Mouse (Mus musculus) intestine, embryonic 15.5 days (tissue): Measurements from ENCODE around the gene Wsb1. TPM values are rescaled to one million over a fixed set of nuclear protein-coding genes. Genes with fewer than 3 reads are reported as not detected.

Source experiments
- ATAC-seq: fragments of 200-750 bp; cut with Nextera tagmentation; 2 replicates; pipeline ENCODE4 v1.8.0; 2017; ENCODE audit warnings: moderate TSS enrichment, moderate library complexity
- H3K27ac ChIP-seq: fragments of 300-500 bp; sonication (generic); 2 replicates; pipeline ENCODE4 v1.5.1; 2015; ENCODE audit warnings: mild to moderate bottlenecking, inconsistent platforms
- H3K27me3 ChIP-seq: fragments of 300-500 bp; sonication (generic); replicated peaks from 2 replicates; pipeline ENCODE4 v1.6.1; 2015; ENCODE audit warnings: inconsistent platforms
- H3K36me3 ChIP-seq: fragments of 300-500 bp; sonication (generic); 2 replicates; pipeline ENCODE4 v1.6.1; 2015; ENCODE audit warnings: inconsistent platforms
- H3K4me1 ChIP-seq: fragments of 300-500 bp; sonication (generic); replicated peaks from 2 replicates; pipeline ENCODE4 v1.6.1; 2015; ENCODE audit warnings: inconsistent platforms
- H3K4me2 ChIP-seq: fragments of 300-500 bp; sonication (generic); replicated peaks from 2 replicates; pipeline ENCODE4 v1.6.1; 2015; ENCODE audit warnings: mild to moderate bottlenecking, inconsistent platforms
- H3K4me3 ChIP-seq: fragments of 300-500 bp; sonication (generic); replicated peaks from 2 replicates; pipeline ENCODE4 v1.5.1; 2015; ENCODE audit warnings: inconsistent platforms
- H3K9ac ChIP-seq: fragments of 300-500 bp; sonication (generic); 2 replicates; pipeline ENCODE4 v1.6.1; 2015; ENCODE audit warnings: inconsistent platforms
- H3K9me3 ChIP-seq: fragments of 300-500 bp; sonication (generic); 2 replicates; pipeline ENCODE4 v1.6.1; 2016; ENCODE audit warnings: inconsistent platforms
- WGBS: fragments of 180-500 bp; shearing (Covaris S2); methylation state at CpG from one replicate; pipeline ENCODE4 v1.1.7; 2015; 5-methylcytosine and 5-hydroxymethylcytosine counted together
- polyA plus RNA-seq: library from polyadenylated mRNA; unstranded; fragments of >200 nt; fragmentation: Nextera tagmentation; extraction: Ambion mirVana; gene quantifications from 2 replicates; pipeline ENCODE4 v1.2.1, GENCODE M21; 2015

The Wsb1 gene
- polyA plus RNA-seq, 1 experiment from 2014 or later, result 207 TPM

GRCm38 (mm10) chr11:79258738-79259137 lies 4.3 kb upstream of the Wsb1 start:
- 72% methylated on average over 6 of the region's 6 CpGs for WGBS

GRCm38 (mm10) chr11:79253542-79254390 lies 705 bp downstream of the Wsb1 start:
- Histone ChIP-seq H3K9me3 (no peaks in the 10 kb centered on the region), H3K36me3 (0 out of 2 replicates have a peak, but pooled peaks cover 1% of the 10 kb centered on the region), H3K4me2 (peak overlapping the region; percentile 74), H3K9ac (peak overlapping the region; percentile 89), H3K27ac (peak overlapping the region; percentile 93), H3K4me1 (peaks cover 13% of the 10 kb centered on the region), H3K4me3 (peak overlapping the region; percentile 96), H3K27me3 (no peaks in the 10 kb centered on the region)
- under 1% methylated on average over 49 of the region's 49 CpGs for WGBS
- ATAC-seq, result peak; percentile 67

More at GRCm38 (mm10) chr11:79258738-79259137, 4.3 kb upstream of the Wsb1 start:
- no peak overlapping the region for H3K9ac ChIP-seq
- ATAC-seq, result no peak
- no peak overlapping the region for H3K27ac ChIP-seq
- 0 out of 2 replicates have a peak, but pooled peaks cover 3% of the 10 kb centered on the region for H3K4me1 ChIP-seq
- no peaks in the 10 kb centered on the region for H3K27me3 ChIP-seq
- H3K4me3 ChIP-seq, result no peak overlapping the region
- no peak overlapping the region for H3K4me2 ChIP-seq
- H3K9me3 ChIP-seq, result no peaks in the 10 kb centered on the region
- H3K36me3 ChIP-seq, result no peaks in the 10 kb centered on the region

DNA sequence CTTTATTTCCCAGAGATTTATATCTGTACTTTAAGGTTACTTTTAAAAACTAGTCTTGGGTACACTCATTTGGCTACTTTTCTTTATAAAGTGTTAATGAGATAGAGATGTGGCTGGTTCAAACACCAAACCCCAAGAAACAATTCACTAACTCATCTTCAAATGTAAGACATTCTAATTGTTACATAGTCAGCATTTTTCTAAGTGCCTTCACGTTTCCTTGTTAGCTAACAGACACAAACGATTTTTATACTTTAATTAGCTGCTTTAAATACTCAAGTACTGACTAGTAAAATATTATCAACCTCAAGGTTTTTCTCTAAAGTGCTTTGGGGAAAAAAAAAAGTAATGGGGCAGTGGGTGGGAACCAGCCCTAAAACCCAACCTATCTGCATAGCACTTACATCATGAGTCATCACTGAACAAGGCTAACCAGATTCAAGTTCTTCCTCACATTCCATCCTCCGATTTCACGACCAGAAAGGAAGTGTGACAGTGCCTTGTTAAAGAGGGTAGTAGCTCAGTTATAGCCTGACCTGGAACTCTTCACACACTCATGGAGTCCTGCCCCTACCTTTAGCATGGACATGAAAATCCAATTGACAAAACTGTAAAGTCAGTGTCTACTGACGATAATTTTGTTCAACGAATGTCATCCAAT lies 1.5 kb downstream of the Wsb1 start:
- Histone ChIP-seq H3K4me3 (peak overlapping the region; percentile 96), H3K9ac (peak overlapping the region; percentile 89), H3K4me2 (peak overlapping the region; percentile 74), H3K36me3 (0 out of 2 replicates have a peak, but pooled peaks cover 2% of the 10 kb centered on the region), H3K4me1 (peaks cover 13% of the 10 kb centered on the region), H3K27ac (peak overlapping the region; percentile 93), H3K9me3 (no peaks in the 10 kb centered on the region), H3K27me3 (no peaks in the 10 kb centered on the region)
- WGBS, result 7% methylated on average over 6 of the region's 6 CpGs
- ATAC-seq, result peak; percentile 48

DNA sequence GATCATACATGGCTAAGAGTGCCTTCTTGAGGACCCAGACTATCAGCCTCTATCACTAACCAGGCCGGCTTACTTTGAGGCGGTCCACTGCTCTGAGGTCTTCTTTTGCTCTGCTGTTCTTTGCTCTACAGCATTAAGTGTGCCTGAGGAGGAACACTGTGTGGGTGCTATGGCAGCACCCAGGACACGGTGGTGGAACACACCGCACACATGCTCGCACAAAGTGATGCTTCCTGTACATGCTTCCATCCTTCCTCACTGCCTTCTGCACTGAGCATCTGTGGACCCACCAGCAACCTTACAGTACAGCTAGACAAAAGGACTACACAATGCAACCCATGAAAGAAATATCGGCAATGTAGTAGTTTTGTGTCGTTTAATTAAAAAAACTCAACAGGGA lies 15.4 kb downstream of the Wsb1 start:
- ATAC-seq, result no peak
- Histone ChIP-seq H3K4me3 (no peak overlapping the region), H3K27me3 (no peaks in the 10 kb centered on the region), H3K9ac (no peak overlapping the region), H3K4me2 (no peak overlapping the region), H3K9me3 (peaks cover 4% of the 10 kb centered on the region; the same call in 1 of the 2 replicates), H3K36me3 (peaks cover 30% of the 10 kb centered on the region), H3K4me1 (0 out of 2 replicates have a peak, but pooled peaks cover 4% of the 10 kb centered on the region), H3K27ac (peak overlapping the region; percentile 17; the same call in 1 of the 2 replicates)
- 96% methylated on average over 7 of the region's 7 CpGs for WGBS

DNA sequence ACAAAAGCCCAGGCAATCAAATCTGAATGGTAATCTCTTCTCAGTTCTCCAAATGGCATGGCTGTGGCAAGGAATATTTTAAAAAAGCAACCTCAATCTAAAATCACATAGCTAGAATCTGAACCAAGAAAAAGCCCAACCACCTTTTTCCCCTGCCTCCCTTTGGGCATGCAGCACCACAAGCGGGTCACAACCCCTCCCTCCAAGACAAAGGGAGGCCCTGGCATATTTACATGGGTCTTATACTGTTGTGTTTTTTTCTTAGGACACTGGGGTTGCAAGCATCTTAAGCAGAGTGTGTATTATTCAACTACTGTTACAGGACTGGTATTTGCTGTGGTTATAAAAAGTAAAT lies 16.1 kb downstream of the Wsb1 start:
- H3K4me1 ChIP-seq, result 0 out of 2 replicates have a peak, but pooled peaks cover 4% of the 10 kb centered on the region
- ATAC-seq, result peak; percentile 58; the same call in 1 of the 2 replicates
- H3K9me3 ChIP-seq, result peaks cover 4% of the 10 kb centered on the region; the same call in 1 of the 2 replicates
- peak overlapping the region; percentile 58; the same call in 1 of the 2 replicates for H3K27ac ChIP-seq
- H3K4me3 ChIP-seq, result no peak overlapping the region
- WGBS, result 29% methylated on average over 1 of the region's 1 CpGs
- H3K27me3 ChIP-seq, result no peaks in the 10 kb centered on the region
- H3K4me2 ChIP-seq, result no peak overlapping the region
- no peak overlapping the region for H3K9ac ChIP-seq
- peaks cover 30% of the 10 kb centered on the region for H3K36me3 ChIP-seq

GRCm38 (mm10) chr11:79237644-79238397 lies 16.6 kb downstream of the Wsb1 start:
- Histone ChIP-seq H3K4me1 (0 out of 2 replicates have a peak, but pooled peaks cover 4% of the 10 kb centered on the region), H3K4me3 (no peak overlapping the region), H3K27me3 (no peaks in the 10 kb centered on the region), H3K9me3 (peaks cover 4% of the 10 kb centered on the region; the same call in 1 of the 2 replicates), H3K36me3 (peaks cover 30% of the 10 kb centered on the region), H3K4me2 (no peak overlapping the region), H3K9ac (no peak overlapping the region), H3K27ac (peak overlapping the region; percentile 58; the same call in 1 of the 2 replicates)
- ATAC-seq, result peak; percentile 43; the same call in 1 of the 2 replicates
- 87% methylated on average over 11 of the region's 11 CpGs for WGBS

DNA sequence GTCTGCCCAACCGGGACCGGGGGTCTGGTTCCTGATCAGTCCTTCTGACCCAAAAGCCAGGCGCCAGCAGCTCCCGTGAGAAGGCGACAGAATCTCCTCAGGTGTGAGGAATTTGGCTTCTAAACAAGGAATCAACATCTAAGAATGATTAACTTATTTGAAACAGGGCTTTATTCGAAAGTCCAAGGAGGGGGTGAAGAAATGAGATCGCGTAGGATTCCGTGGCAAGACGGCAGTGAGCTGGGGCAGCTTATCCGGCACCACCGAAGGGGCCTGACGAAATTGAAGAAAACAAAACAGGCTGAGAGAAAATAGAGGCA lies 24.3 kb downstream of the Wsb1 start:
- Histone ChIP-seq H3K4me2 (no peak overlapping the region), H3K27ac (peak overlapping the region; percentile 86), H3K27me3 (no peaks in the 10 kb centered on the region), H3K9ac (no peak overlapping the region), H3K9me3 (no peaks in the 10 kb centered on the region), H3K4me3 (no peak overlapping the region), H3K36me3 (no peaks in the 10 kb centered on the region), H3K4me1 (peaks cover 13% of the 10 kb centered on the region)
- WGBS, result 86% methylated on average over 13 of the region's 13 CpGs
- ATAC-seq, result no peak

- H3K4me2 ChIP-seq, result peak overlapping the region; percentile 5; the same call in 1 of the 2 replicates
- no peaks in the 10 kb centered on the region for H3K9me3 ChIP-seq
- ATAC-seq, result peak; percentile 36
- no peak overlapping the region for H3K9ac ChIP-seq
- WGBS, result 66% methylated on average over 11 of the region's 11 CpGs
- H3K27ac ChIP-seq, result peak overlapping the region; percentile 86
- peaks cover 16% of the 10 kb centered on the region for H3K4me1 ChIP-seq
- H3K36me3 ChIP-seq, result no peaks in the 10 kb centered on the region
- H3K27me3 ChIP-seq, result no peaks in the 10 kb centered on the region
- no peak overlapping the region for H3K4me3 ChIP-seq
These were observed 24.8 kb downstream of the Wsb1 start for GRCm38 (mm10) chr11:79229561-79230250.

DNA sequence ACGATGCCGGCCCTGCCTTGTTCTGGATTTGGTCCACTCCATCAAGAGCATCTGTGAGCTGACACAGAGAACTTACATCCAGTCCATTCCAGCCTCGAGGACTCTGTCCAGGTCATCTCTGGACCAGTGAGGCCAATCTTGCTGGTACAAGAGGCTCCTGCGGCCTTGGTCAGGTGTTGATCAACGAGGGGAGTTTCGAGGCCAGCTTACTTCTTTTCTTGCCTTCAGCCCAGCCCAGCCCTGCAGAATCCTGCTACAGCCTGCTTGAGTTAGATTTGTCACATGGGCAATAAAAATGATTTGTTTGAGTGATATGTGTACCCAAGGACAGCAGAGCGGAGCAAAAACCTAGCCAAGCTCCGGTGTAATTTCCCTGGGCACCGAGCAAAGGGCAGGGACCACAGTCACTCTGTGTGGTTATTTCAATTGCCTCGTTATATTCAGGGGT lies 25.4 kb downstream of the Wsb1 start:
- Histone ChIP-seq H3K27ac (peak overlapping the region; percentile 86), H3K9ac (no peak overlapping the region), H3K4me1 (peaks cover 19% of the 10 kb centered on the region), H3K9me3 (no peaks in the 10 kb centered on the region), H3K4me2 (peak overlapping the region; percentile 5; the same call in 1 of the 2 replicates), H3K27me3 (no peaks in the 10 kb centered on the region), H3K36me3 (no peaks in the 10 kb centered on the region), H3K4me3 (no peak overlapping the region)
- peak; percentile 86 for ATAC-seq
- WGBS, result 53% methylated on average over 10 of the region's 10 CpGs

GRCm38 (mm10) chr11:79228089-79228488 lies 26.4 kb downstream of the Wsb1 start:
- no peak overlapping the region for H3K9ac ChIP-seq
- WGBS, result 92% methylated on average over 2 of the region's 2 CpGs
- no peak for ATAC-seq
- 0 out of 2 replicates have a peak overlapping the region, but pooled peaks have one; percentile 86 for H3K27ac ChIP-seq
- H3K4me3 ChIP-seq, result no peak overlapping the region
- H3K9me3 ChIP-seq, result no peaks in the 10 kb centered on the region
- H3K27me3 ChIP-seq, result no peaks in the 10 kb centered on the region
- no peaks in the 10 kb centered on the region for H3K36me3 ChIP-seq
- peaks cover 19% of the 10 kb centered on the region for H3K4me1 ChIP-seq
- no peak overlapping the region for H3K4me2 ChIP-seq

GRCm38 (mm10) chr11:79225371-79226155 lies 28.9 kb downstream of the Wsb1 start:
- Histone ChIP-seq H3K27me3 (no peaks in the 10 kb centered on the region), H3K9me3 (no peaks in the 10 kb centered on the region), H3K4me1 (peaks cover 19% of the 10 kb centered on the region), H3K9ac (no peak overlapping the region), H3K4me3 (no peak overlapping the region), H3K27ac (no peak overlapping the region), H3K4me2 (no peak overlapping the region), H3K36me3 (no peaks in the 10 kb centered on the region)
- WGBS, result 62% methylated on average over 8 of the region's 8 CpGs
- ATAC-seq, result no peak
